Mouse (Mus musculus) ES-E14 (cell line): ENCODE results near the gene Cabp4. TPM values are rescaled to one million over a fixed set of nuclear protein-coding genes. Genes with fewer than 3 reads are reported as not detected.

Experiments used
- DNase-seq: peaks from one replicate; pipeline ENCODE4 v3.0.0-alpha.2; 2013; ENCODE audit warnings: low read depth, low spot score
- H3K27ac ChIP-seq: 2 replicates; pipeline ENCODE4 v1.5.1; 2012; ENCODE audit warnings: low read depth, mild to moderate bottlenecking, low read length, moderate library complexity, mixed read lengths; ENCODE audit not compliant: poor library complexity, insufficient read depth, severe bottlenecking
- H3K36me3 ChIP-seq: 2 replicates; pipeline ENCODE4 v1.6.1; 2012; ENCODE audit warnings: mild to moderate bottlenecking, low read length, moderate library complexity, mixed read lengths; ENCODE audit not compliant: control insufficient read depth, poor library complexity, insufficient read depth, severe bottlenecking
- H3K4me1 ChIP-seq, 2 experiments: fragments of 150-350 bp in 1 of 2; sonication (generic) in 1 of 2; 2 replicates each; pipeline ENCODE4 v1.6.1; 2012; ENCODE audit warnings: low read length in 2 of 2, mild to moderate bottlenecking in 1 of 2, mixed read lengths in 1 of 2; ENCODE audit not compliant: control insufficient read depth in 2 of 2, insufficient read depth in 2 of 2, poor library complexity in 1 of 2
- H3K4me3 ChIP-seq, 2 experiments: fragments of 150-350 bp in 1 of 2; sonication (generic) in 1 of 2; 2 replicates each; pipeline ENCODE4 v1.5.1; 2012; ENCODE audit warnings: low read length in 2 of 2, low read depth in 1 of 2, mild to moderate bottlenecking in 1 of 2, mixed read lengths in 1 of 2; ENCODE audit not compliant: insufficient read depth in 1 of 2, poor library complexity in 1 of 2, severe bottlenecking in 1 of 2
- H3K9ac ChIP-seq: 2 replicates; pipeline ENCODE4 v1.6.1; 2012; ENCODE audit warnings: low read depth, mild to moderate bottlenecking, low read length, mixed read lengths; ENCODE audit not compliant: poor library complexity, insufficient read depth, severe bottlenecking
- H3K9me3 ChIP-seq: fragments of 150-350 bp; sonication (generic); 2 replicates; pipeline ENCODE4 v1.6.1; 2012; ENCODE audit warnings: low read depth, mild to moderate bottlenecking, low read length; ENCODE audit not compliant: control insufficient read depth, insufficient read depth
- CHD2 ChIP-seq: IDR thresholded peaks from 2 replicates; pipeline ENCODE4 v1.6.1; 2014; ENCODE audit warnings: mild to moderate bottlenecking, low read depth, low read length, inconsistent platforms
- HCFC1 ChIP-seq: IDR thresholded peaks from 2 replicates; pipeline ENCODE4 v1.6.1; 2012; ENCODE audit warnings: low read length, inconsistent platforms, borderline replicate concordance; ENCODE audit not compliant: insufficient read depth
- MAFK ChIP-seq: IDR thresholded peaks from 2 replicates; pipeline ENCODE4 v1.6.1; 2014; ENCODE audit warnings: mild to moderate bottlenecking, low read depth, low read length, inconsistent platforms; ENCODE audit not compliant: insufficient read depth
- ZC3H11A ChIP-seq: IDR thresholded peaks from 2 replicates; pipeline ENCODE4 v1.6.1; 2012; ENCODE audit warnings: low read depth, mild to moderate bottlenecking, inconsistent platforms, low read length, borderline replicate concordance
- ZNF384 ChIP-seq: IDR thresholded peaks from 2 replicates; pipeline ENCODE4 v1.6.1; 2012; ENCODE audit warnings: low read depth, low read length, inconsistent platforms
- in situ Hi-C, 2 experiments: fragments of 600-800 bp; cut with MboI; formaldehyde crosslinking; loops; one replicate each; pipeline ENCODE4 v1.15.1; 2025; ENCODE audit warnings: low sequenced_read_pairs in 2 of 2, inconsistent platforms in 1 of 2; ENCODE audit not compliant: unreplicated experiment in 2 of 2
- total RNA-seq: library from RNA; depleted of rRNA; stranded (reverse); fragments of 300-350 nt; gene quantifications from 2 replicates; pipeline ENCODE4 v1.2.3, GENCODE M21; 2012; rRNA removed

Gene Cabp4
- total RNA-seq = 1.3 and 1.8 TPM in 2 replicates

- no peak within 1 kb of the TSS for H3K27ac ChIP-seq
- TF ChIP-seq HCFC1 (no peak), ZNF384 (no peak), CHD2 (no peak), ZC3H11A (no peak), MAFK (no peak)
Observed at GRCm38 (mm10) chr19:4143759-4144268, at the start of gene Cabp4. Gene Cabp4, minus strand, starts transcription at chr19:4144033.

GRCm38 (mm10) chr19:4193129-4193528 lies 49.3 kb upstream of the Cabp4 start:
- peaks cover 2 to 18% of the 10 kb centered on the region in 2 experiments; a peak in 3 of 4 replicates for H3K4me1 ChIP-seq
- peak overlapping the region; percentile 93 to 97 for H3K4me3 ChIP-seq
- H3K27ac ChIP-seq = no peak overlapping the region
- DNase-seq = no peak
- in situ Hi-C loops = no loop called here
- no peaks in the 10 kb centered on the region for H3K9me3 ChIP-seq
- TF ChIP-seq ZNF384 (no peak), CHD2 (no peak), ZC3H11A (no peak), HCFC1 (no peak), MAFK (no peak)
- peak overlapping the region; percentile 97 for H3K9ac ChIP-seq
- peaks cover 48% of the 10 kb centered on the region for H3K36me3 ChIP-seq

More at GRCm38 (mm10) chr19:4143759-4144268, at the start of gene Cabp4:
- Histone ChIP-seq H3K4me3 (no peak within 1 kb of the TSS), H3K9me3 (no peaks in the 10 kb centered on the region), H3K4me1 (peaks cover 3 to 10% of the 10 kb centered on the region in 2 experiments; a peak in 2 of 4 replicates), H3K36me3 (no peaks in the 10 kb centered on the region), H3K9ac (no peak within 1 kb of the TSS)
- in situ Hi-C loops = no loop called here
- DNase-seq = no peak

- no peaks in the 10 kb centered on the region for H3K9me3 ChIP-seq
- peak overlapping the region; percentile 93 to 97 for H3K4me3 ChIP-seq
- no peak for TF ChIP-seq ZNF384
- TF ChIP-seq MAFK = no peak
- no peak for TF ChIP-seq HCFC1
- TF ChIP-seq CHD2 = peak; percentile 51; the same call in 1 of the 2 replicates
- peaks cover 2 to 18% of the 10 kb centered on the region in 2 experiments; a peak in 3 of 4 replicates for H3K4me1 ChIP-seq
- H3K9ac ChIP-seq = peak overlapping the region; percentile 97
- H3K27ac ChIP-seq = peak overlapping the region; percentile 83
- in situ Hi-C loops = no loop called here
- no peak for DNase-seq
- H3K36me3 ChIP-seq = peaks cover 43% of the 10 kb centered on the region
Observed at GRCm38 (mm10) chr19:4192251-4192985, 48.6 kb upstream of the Cabp4 start.

GRCm38 (mm10) chr19:4191528-4192250 lies 47.9 kb upstream of the Cabp4 start, which contains the start of gene Ppp1ca:
Gene Ppp1ca, plus strand, starts transcription at chr19:4192065.
- TF ChIP-seq MAFK = no peak
- TF ChIP-seq ZNF384 = no peak
- no peak for TF ChIP-seq ZC3H11A
- TF ChIP-seq CHD2 = no peak
- no peak for TF ChIP-seq HCFC1
- Histone ChIP-seq H3K27ac (peak within 1 kb of the TSS; percentile 83), H3K4me3 (peak within 1 kb of the TSS; percentile 93 to 97), H3K4me1 (peaks cover 2 to 17% of the 10 kb centered on the region in 2 experiments; a peak in 3 of 4 replicates), H3K9me3 (no peaks in the 10 kb centered on the region), H3K36me3 (peaks cover 36% of the 10 kb centered on the region), H3K9ac (peak within 1 kb of the TSS; percentile 97)
- in situ Hi-C loops = no loop called here
- DNase-seq = peak; percentile 94
